Mouse (Mus musculus) induced T-regulatory cell, adult 2 months (primary cell): ENCODE measurements at regions not wholly inside any gene's neighbourhood (a gene's known extent, or its start where the extent isn't known, plus 50 kb on each side); places are given as distances from the start of the nearest gene placed in this dataset.
"Not testable (repeated sequence)": the region's sequence is repeated elsewhere in the genome, so short reads cannot be mapped to it uniquely, and the experiment has no call there.

Experiments
- DNase-seq: peaks from one replicate; pipeline ENCODE4 v3.0.0-alpha.2; 2012; ENCODE audit warnings: low read depth

- peak; percentile 18 for DNase-seq
Measured at GRCm38 (mm10) chr3:9064266-9065031, 545.4 kb downstream of the Zfp704 start.

GRCm38 (mm10) chr3:9063662-9064061, 546.2 kb downstream of the Zfp704 start:
- no peak for DNase-seq

GRCm38 (mm10) chr3:9061396-9061795, 548.5 kb downstream of the Zfp704 start:
- no peak for DNase-seq

DNA sequence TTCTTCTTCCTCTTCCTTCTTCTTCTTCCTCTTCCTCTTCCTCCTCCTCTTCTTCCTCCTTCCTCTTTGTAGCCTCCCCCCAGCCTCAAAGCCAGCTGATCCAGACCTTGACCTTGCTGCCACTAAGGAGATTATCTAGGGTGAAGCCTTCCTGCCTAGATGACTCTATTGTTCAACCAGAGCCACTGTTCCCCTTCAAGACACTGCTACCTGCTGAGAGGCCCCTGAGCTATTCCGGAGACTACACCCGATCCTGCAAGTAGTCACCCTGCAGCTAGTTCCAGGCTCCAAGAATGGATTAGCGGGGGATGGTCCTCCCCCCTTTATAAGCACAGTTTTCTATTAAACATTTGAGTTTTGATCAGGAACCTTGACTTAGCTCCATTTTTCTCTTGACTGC, 552.2 kb downstream of the Zfp704 start:
- DNase-seq: not testable (repeated sequence)

DNA sequence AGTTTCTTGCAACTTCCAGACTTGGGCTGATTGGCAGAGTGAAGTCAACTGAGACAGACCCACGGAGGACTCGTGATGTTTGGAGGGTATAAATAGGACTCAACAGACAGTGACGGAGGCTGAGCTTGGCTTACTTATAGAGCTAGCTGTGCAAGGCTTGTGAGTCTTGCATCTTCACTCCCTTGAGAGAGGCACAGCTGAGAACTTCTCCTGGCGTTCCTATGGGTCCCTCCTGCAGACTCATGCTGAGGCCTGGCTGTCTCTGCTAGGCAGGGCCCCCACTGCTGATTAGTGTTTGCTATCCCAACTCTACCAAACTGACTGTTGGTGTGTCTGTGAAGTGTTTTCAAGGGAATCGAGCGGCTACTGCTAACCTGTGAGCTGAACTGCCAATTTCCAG, 553.0 kb downstream of the Zfp704 start:
- no peak for DNase-seq

DNA sequence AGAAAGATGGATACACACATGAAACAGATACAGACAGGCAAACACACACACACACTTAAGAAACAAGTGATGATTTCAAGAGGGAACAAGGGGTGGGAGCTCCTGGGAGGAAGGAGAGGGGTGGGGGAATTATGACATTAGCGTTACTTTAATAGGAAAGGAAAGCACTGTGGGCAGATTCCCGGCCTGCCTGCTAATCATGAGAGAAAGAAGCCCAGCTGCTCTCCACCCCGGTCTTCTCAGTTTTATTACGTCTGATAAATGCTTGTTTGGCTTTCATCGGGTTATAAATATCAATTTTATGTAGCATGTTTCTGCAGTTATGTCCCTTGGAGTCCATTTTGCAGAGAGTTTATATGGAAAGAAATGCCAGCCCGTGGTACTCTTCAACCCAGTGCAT, 554.1 kb downstream of the Zfp704 start:
- DNase-seq: no peak
